Mouse (Mus musculus) liver, embryonic 16.5 days (tissue): ENCODE data around the gene Hnrnpd. TPM values are rescaled to one million over a fixed set of nuclear protein-coding genes. Genes with fewer than 3 reads are reported as not detected.
A peak's percentile ranks its signal among the peaks of the same experiment; 100 is the strongest.

Experiments
- ATAC-seq: fragments of 200-750 bp; cut with Nextera tagmentation; 2 replicates; pipeline ENCODE4 v1.8.0; 2017; ENCODE audit warnings: low read depth, mild to moderate bottlenecking, moderate number of reproducible peaks, moderate library complexity
- H3K27ac ChIP-seq: fragments of 300-500 bp; sonication (generic); 2 replicates; pipeline ENCODE4 v1.5.1; 2014; ENCODE audit warnings: mild to moderate bottlenecking, low read length
- H3K27me3 ChIP-seq: fragments of 300-500 bp; sonication (generic); 2 replicates; pipeline ENCODE4 v1.6.1; 2014; ENCODE audit warnings: low read depth, low read length, mixed read lengths; ENCODE audit not compliant: control insufficient read depth, insufficient read depth
- H3K36me3 ChIP-seq: fragments of 300-500 bp; sonication (generic); 2 replicates; pipeline ENCODE4 v1.6.1; 2014; ENCODE audit warnings: mild to moderate bottlenecking; ENCODE audit not compliant: control insufficient read depth, insufficient read depth
- H3K4me1 ChIP-seq: fragments of 300-500 bp; sonication (generic); 2 replicates; pipeline ENCODE4 v1.6.1; 2014; ENCODE audit warnings: low read depth, low read length, mixed read lengths; ENCODE audit not compliant: control insufficient read depth
- H3K4me2 ChIP-seq: fragments of 300-500 bp; sonication (generic); 2 replicates; pipeline ENCODE4 v1.6.1; 2014; ENCODE audit warnings: low read depth, low read length, mixed read lengths
- H3K4me3 ChIP-seq: fragments of 300-500 bp; sonication (generic); 2 replicates; pipeline ENCODE4 v1.5.1; 2014; ENCODE audit warnings: low read depth, mild to moderate bottlenecking, low read length
- H3K9ac ChIP-seq: fragments of 300-500 bp; sonication (generic); 2 replicates; pipeline ENCODE4 v1.6.1; 2014; ENCODE audit warnings: low read depth, low read length
- H3K9me3 ChIP-seq: fragments of 300-500 bp; sonication (generic); replicated peaks from 2 replicates; pipeline ENCODE4 v1.6.1; 2016; ENCODE audit warnings: low read length; ENCODE audit not compliant: control insufficient read depth
- WGBS: fragments of 180-500 bp; shearing (Covaris S2); extraction: QIAGEN DNeasy Blood & Tissue Kit; methylation state at CpG from one replicate; pipeline ENCODE4 v1.1.7; 2014; ENCODE audit not compliant: insufficient replicate concordance; 5-methylcytosine and 5-hydroxymethylcytosine counted together
- polyA plus RNA-seq: library from polyadenylated mRNA; unstranded; fragments of >200 nt; fragmentation: Nextera tagmentation; extraction: Ambion mirVana; gene quantifications from 2 replicates; pipeline ENCODE4 v1.2.1, GENCODE M21; 2015

Hnrnpd gene
- 18.0 and 18.5 TPM in 2 replicates for polyA plus RNA-seq

GRCm38 (mm10) chr5:99978699-99979442 lies at the start of gene Hnrnpd, which contains the start of gene 4930524J08Rik:
Gene Hnrnpd, minus strand, starts transcription at chr5:99978938.
Gene 4930524J08Rik, plus strand, starts transcription at chr5:99979061.
- H3K4me1 ChIP-seq: peaks cover 21% of the 10 kb centered on the region
- H3K4me3 ChIP-seq: peak within 1 kb of the TSS; percentile 97
- peak within 1 kb of the TSS; percentile 95 for H3K4me2 ChIP-seq
- under 1% methylated on average over 87 of the region's 97 CpGs for WGBS
- peak within 1 kb of the TSS; percentile 95 for H3K27ac ChIP-seq
- H3K9ac ChIP-seq: peak within 1 kb of the TSS; percentile 97
- no peaks in the 10 kb centered on the region for H3K9me3 ChIP-seq
- ATAC-seq: peak; percentile 95
- H3K27me3 ChIP-seq: no peaks in the 10 kb centered on the region
- 0 out of 2 replicates have a peak, but pooled peaks cover 3% of the 10 kb centered on the region for H3K36me3 ChIP-seq

GRCm38 (mm10) chr5:100024868-100025267 lies 46.1 kb upstream of the Hnrnpd start:
- Histone ChIP-seq H3K4me2 (no peak overlapping the region), H3K27me3 (no peaks in the 10 kb centered on the region), H3K36me3 (no peaks in the 10 kb centered on the region), H3K9ac (no peak overlapping the region), H3K4me1 (peaks cover 8% of the 10 kb centered on the region), H3K9me3 (no peaks in the 10 kb centered on the region), H3K27ac (no peak overlapping the region), H3K4me3 (no peak overlapping the region)
- WGBS: 40% methylated on average over 1 of the region's 1 CpGs
- no peak for ATAC-seq

GRCm38 (mm10) chr5:100024403-100024802 lies 45.7 kb upstream of the Hnrnpd start:
- H3K27ac ChIP-seq: no peak overlapping the region
- no peak overlapping the region for H3K4me3 ChIP-seq
- no peaks in the 10 kb centered on the region for H3K36me3 ChIP-seq
- H3K9ac ChIP-seq: no peak overlapping the region
- no peaks in the 10 kb centered on the region for H3K9me3 ChIP-seq
- 64% methylated on average over 5 of the region's 5 CpGs for WGBS
- H3K4me2 ChIP-seq: no peak overlapping the region
- ATAC-seq: no peak
- peaks cover 8% of the 10 kb centered on the region for H3K4me1 ChIP-seq
- no peaks in the 10 kb centered on the region for H3K27me3 ChIP-seq

GRCm38 (mm10) chr5:100020089-100020488 lies 41.4 kb upstream of the Hnrnpd start:
- Histone ChIP-seq H3K36me3 (no peaks in the 10 kb centered on the region), H3K27ac (no peak overlapping the region), H3K4me2 (no peak overlapping the region), H3K9ac (no peak overlapping the region), H3K27me3 (no peaks in the 10 kb centered on the region), H3K4me1 (peaks cover 7% of the 10 kb centered on the region), H3K9me3 (no peaks in the 10 kb centered on the region), H3K4me3 (no peak overlapping the region)
- peak; percentile 77 for ATAC-seq

GRCm38 (mm10) chr5:100012599-100012998 lies 33.9 kb upstream of the Hnrnpd start:
- Histone ChIP-seq H3K9ac (no peak overlapping the region), H3K36me3 (no peaks in the 10 kb centered on the region), H3K27ac (no peak overlapping the region), H3K4me1 (no peaks in the 10 kb centered on the region; the same call in 1 of the 2 replicates), H3K9me3 (no peaks in the 10 kb centered on the region), H3K4me3 (no peak overlapping the region), H3K4me2 (no peak overlapping the region), H3K27me3 (no peaks in the 10 kb centered on the region)
- no peak for ATAC-seq
- 71% methylated on average over 9 of the region's 9 CpGs for WGBS

GRCm38 (mm10) chr5:100008485-100008884 lies 29.7 kb upstream of the Hnrnpd start:
- Histone ChIP-seq H3K4me1 (peaks cover 21% of the 10 kb centered on the region), H3K4me2 (no peak overlapping the region), H3K9ac (no peak overlapping the region), H3K27ac (no peak overlapping the region), H3K4me3 (no peak overlapping the region), H3K9me3 (no peaks in the 10 kb centered on the region), H3K36me3 (no peaks in the 10 kb centered on the region), H3K27me3 (no peaks in the 10 kb centered on the region)
- ATAC-seq: no peak
- WGBS: 42% methylated on average over 3 of the region's 3 CpGs

- H3K27me3 ChIP-seq: no peaks in the 10 kb centered on the region
- no peaks in the 10 kb centered on the region for H3K36me3 ChIP-seq
- no peaks in the 10 kb centered on the region for H3K9me3 ChIP-seq
- H3K4me3 ChIP-seq: no peak overlapping the region
- 73% methylated on average over 4 of the region's 4 CpGs for WGBS
- no peak overlapping the region for H3K27ac ChIP-seq
- no peak overlapping the region for H3K9ac ChIP-seq
- ATAC-seq: no peak
- H3K4me2 ChIP-seq: no peak overlapping the region
- peaks cover 21% of the 10 kb centered on the region for H3K4me1 ChIP-seq
Measured at GRCm38 (mm10) chr5:100007040-100007375, 28.3 kb upstream of the Hnrnpd start.

GRCm38 (mm10) chr5:100006324-100007039 lies 27.7 kb upstream of the Hnrnpd start:
- H3K4me2 ChIP-seq: no peak overlapping the region
- 41% methylated on average over 4 of the region's 4 CpGs for WGBS

GRCm38 (mm10) chr5:100005896-100006295 lies 27.2 kb upstream of the Hnrnpd start:
- H3K27me3 ChIP-seq: no peaks in the 10 kb centered on the region
- H3K9me3 ChIP-seq: no peaks in the 10 kb centered on the region
- H3K9ac ChIP-seq: no peak overlapping the region
- H3K4me1 ChIP-seq: peaks cover 21% of the 10 kb centered on the region
- H3K4me2 ChIP-seq: 0 out of 2 replicates have a peak overlapping the region, but pooled peaks have one; percentile 26
- 0 out of 2 replicates have a peak overlapping the region, but pooled peaks have one; percentile 27 for H3K27ac ChIP-seq
- 64% methylated on average over 6 of the region's 6 CpGs for WGBS
- ATAC-seq: no peak
- H3K36me3 ChIP-seq: no peaks in the 10 kb centered on the region
- H3K4me3 ChIP-seq: no peak overlapping the region

More at GRCm38 (mm10) chr5:100006324-100007039, 27.7 kb upstream of the Hnrnpd start:
- no peak overlapping the region for H3K9ac ChIP-seq
- ATAC-seq: peak; percentile 64
- no peak overlapping the region for H3K4me3 ChIP-seq
- H3K9me3 ChIP-seq: no peaks in the 10 kb centered on the region
- H3K27me3 ChIP-seq: no peaks in the 10 kb centered on the region
- no peak overlapping the region for H3K27ac ChIP-seq
- no peaks in the 10 kb centered on the region for H3K36me3 ChIP-seq
- H3K4me1 ChIP-seq: peaks cover 21% of the 10 kb centered on the region
